Mouse (Mus musculus): ENCODE measurements around the gene Zfp541. TPM values are rescaled to one million over a fixed set of nuclear protein-coding genes. Genes with fewer than 3 reads are reported as not detected.

Gene Zfp541
- 0.28 TPM in 2 replicates for polyA plus RNA-seq (2012; rRNA removed)

GRCm38 (mm10) chr7:16061219-16062098 is at the start of gene Zfp541:
Gene Zfp541 (plus strand): TSS chr7:16061814.

DNA sequence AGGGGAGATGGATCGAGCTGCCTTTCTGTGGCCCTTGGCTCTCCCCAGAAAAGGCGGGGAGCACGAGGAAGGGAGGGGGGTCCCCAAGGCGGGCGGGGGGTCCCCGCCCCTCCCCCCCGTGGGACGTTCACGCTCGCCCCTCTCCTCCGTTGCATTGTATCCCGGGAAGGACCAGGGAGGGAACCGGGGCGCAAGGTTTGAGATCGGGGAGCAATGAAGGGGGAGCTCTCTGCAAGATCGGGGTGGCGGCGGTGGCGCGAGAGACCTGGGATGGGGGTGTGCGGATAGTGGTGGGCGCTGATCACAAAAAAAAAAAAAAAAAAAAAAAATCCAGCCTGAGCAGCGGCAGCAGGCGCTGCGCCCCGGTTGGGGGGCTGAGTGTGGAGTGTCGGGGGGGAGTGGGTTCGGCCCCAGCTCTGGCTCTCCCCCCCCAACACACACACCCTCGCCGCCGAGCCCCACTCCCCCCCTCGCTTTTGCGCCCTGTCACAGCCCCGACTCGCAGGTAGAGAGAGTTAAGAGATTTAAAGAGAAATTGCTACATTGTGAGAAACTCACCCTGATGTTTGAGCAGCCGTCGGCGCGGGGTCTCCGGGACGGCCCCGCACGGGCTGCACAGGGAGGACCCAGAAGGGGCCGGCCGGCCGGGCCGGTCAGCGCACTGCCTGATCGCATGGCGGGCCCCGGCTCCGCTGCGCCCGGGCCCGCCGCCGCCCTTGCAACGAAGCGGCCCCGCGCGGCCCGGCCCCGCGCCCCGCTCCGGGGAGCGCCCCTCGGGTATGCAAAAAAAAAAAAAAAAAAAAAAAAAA is 14.1 kb upstream of the Zfp541 start, which contains the start of gene Bicra:
Gene Bicra, minus strand, starts transcription at position 584 of the 809 bp plus-strand sequence.

GRCm38 (mm10) chr7:16098021-16099017 is 36.7 kb downstream of the Zfp541 start, which contains the start of gene Napa:
Gene Napa (plus strand): TSS chr7:16098458.

DNA sequence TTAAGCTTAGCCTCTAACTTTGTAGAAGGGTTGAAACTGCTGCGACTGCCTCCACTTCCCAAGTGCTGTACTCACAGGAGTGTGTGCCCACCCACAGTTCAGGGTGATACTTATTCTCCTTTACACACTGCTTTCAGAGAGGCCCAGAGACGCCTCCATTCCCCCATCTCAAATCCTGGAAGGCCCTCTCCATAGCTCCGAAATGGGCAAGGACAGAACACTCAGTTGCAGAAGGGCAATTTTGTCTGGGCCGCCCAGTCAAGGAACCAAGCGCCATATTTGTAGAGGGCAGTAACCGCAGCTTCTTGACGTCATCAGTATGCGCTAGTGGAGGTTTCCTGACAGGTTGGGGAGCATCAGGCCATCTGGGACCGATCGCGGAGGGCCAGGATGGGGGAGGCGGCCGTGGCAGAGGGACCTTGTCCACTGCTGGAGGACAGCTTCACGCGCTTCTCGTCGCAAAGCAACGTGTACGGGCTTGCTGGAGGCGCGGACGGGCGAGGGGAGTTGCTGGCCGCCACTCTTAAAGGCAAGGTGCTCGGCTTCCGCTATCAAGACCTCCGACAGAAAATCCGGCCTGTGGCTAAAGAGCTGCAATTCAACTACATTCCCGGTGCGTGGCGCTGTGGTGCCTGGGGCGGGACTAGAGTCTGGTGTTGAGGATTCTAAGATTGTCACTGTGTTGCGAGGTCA is 58.1 kb downstream of the Zfp541 start, which contains the start of gene Kptn:
Gene Kptn, plus strand, starts transcription at position 327 of the 693 bp plus-strand sequence.

GRCm38 (mm10) chr7:16129421-16129845 is 67.8 kb downstream of the Zfp541 start, which contains the start of gene Slc8a2:
Gene Slc8a2 (plus strand): TSS chr7:16129826.

Other genes starting within 250 kb of the Zfp541 start
- gene Obox6, start 222.1 kb upstream of the Zfp541 start, polyA plus RNA-seq (2012; rRNA removed) = not detected in 2 replicates
- 0.05 and 0.57 TPM in 2 replicates for gene Crx, start 181.8 kb upstream of the Zfp541 start, polyA plus RNA-seq (2012; rRNA removed)
- gene Crxos, start 179.2 kb upstream of the Zfp541 start, polyA plus RNA-seq (2012; rRNA removed) = 0.14 and 0.17 TPM in 2 replicates
- 1,152 and 1,184 TPM in 2 replicates for gene Selenow, start 139.4 kb upstream of the Zfp541 start, polyA plus RNA-seq (2012; rRNA removed)
- 116 and 118 TPM in 2 replicates for gene Nop53, start 115.7 kb upstream of the Zfp541 start, polyA plus RNA-seq (2012; rRNA removed)
- gene Ehd2, start 94.2 kb upstream of the Zfp541 start, polyA plus RNA-seq (2012; rRNA removed) = 5.9 TPM in 2 replicates
- gene Bicra, start 13.9 kb upstream of the Zfp541 start, polyA plus RNA-seq (2012; rRNA removed) = 7.8 and 12.0 TPM in 2 replicates
- gene Napa, start 36.6 kb downstream of the Zfp541 start, polyA plus RNA-seq (2012; rRNA removed) = 179 and 189 TPM in 2 replicates
- 51.4 and 53.5 TPM in 2 replicates for gene Kptn, start 58.1 kb downstream of the Zfp541 start, polyA plus RNA-seq (2012; rRNA removed)
- 29.3 and 35.9 TPM in 2 replicates for gene Slc8a2, start 68.0 kb downstream of the Zfp541 start, polyA plus RNA-seq (2012; rRNA removed)
- 155 and 163 TPM in 2 replicates for gene Meis3, start 113.3 kb downstream of the Zfp541 start, polyA plus RNA-seq (2012; rRNA removed)
- 12.0 and 12.1 TPM in 2 replicates for gene Dhx34, start 160.2 kb downstream of the Zfp541 start, polyA plus RNA-seq (2012; rRNA removed)
- gene C5ar2, start 182.3 kb downstream of the Zfp541 start, polyA plus RNA-seq (2012; rRNA removed) = 0.09 and 0.12 TPM in 2 replicates
- gene C5ar1, start 197.7 kb downstream of the Zfp541 start, polyA plus RNA-seq (2012; rRNA removed) = 0.74 and 1.6 TPM in 2 replicates
- 53.8 and 57.4 TPM in 2 replicates for gene Inafm1, start 211.8 kb downstream of the Zfp541 start, polyA plus RNA-seq (2012; rRNA removed)
- 40.8 and 46.5 TPM in 2 replicates for gene Ccdc9, start 225.0 kb downstream of the Zfp541 start, polyA plus RNA-seq (2012; rRNA removed)
- 38.4 and 42.7 TPM in 2 replicates for gene Bbc3, start 246.6 kb downstream of the Zfp541 start, polyA plus RNA-seq (2012; rRNA removed)

Measured in central nervous system, embryonic 18 days (tissue).